Mouse (Mus musculus) ES-Bruce4 (cell line): Measurements from ENCODE around the gene Lmln. TPM values are rescaled to one million over a fixed set of nuclear protein-coding genes. Genes with fewer than 3 reads are reported as not detected.
"Not testable (repeated sequence)": the region's sequence is repeated elsewhere in the genome, so short reads cannot be mapped to it uniquely, and the experiment has no call there.

Experiments
- H3K27ac ChIP-seq: 2 replicates; pipeline ENCODE4 v1.5.1; 2012; ENCODE audit warnings: low read length, inconsistent platforms; ENCODE audit not compliant: insufficient read depth
- H3K27me3 ChIP-seq: 2 replicates; pipeline ENCODE4 v1.6.1; 2012; ENCODE audit warnings: mild to moderate bottlenecking, low read length, inconsistent platforms; ENCODE audit not compliant: control insufficient read depth, poor library complexity, insufficient read depth, severe bottlenecking
- H3K36me3 ChIP-seq: 2 replicates; pipeline ENCODE4 v1.6.1; 2012; ENCODE audit warnings: inconsistent platforms, mild to moderate bottlenecking, low read length, moderate library complexity; ENCODE audit not compliant: control insufficient read depth, poor library complexity, insufficient read depth, severe bottlenecking
- H3K4me1 ChIP-seq: one replicate; pipeline ENCODE4 v1.8.1; 2011; ENCODE audit warnings: low read length; ENCODE audit not compliant: control insufficient read depth, insufficient read depth
- H3K4me3 ChIP-seq: 2 replicates; pipeline ENCODE4 v1.5.1; 2011; ENCODE audit warnings: low read depth, mild to moderate bottlenecking, low read length
- H3K9ac ChIP-seq: 2 replicates; pipeline ENCODE4 v1.6.1; 2012; ENCODE audit warnings: low read depth, mild to moderate bottlenecking, inconsistent platforms; ENCODE audit not compliant: poor library complexity, severe bottlenecking
- H3K9me3 ChIP-seq: replicated peaks from 2 replicates; pipeline ENCODE4 v1.6.1; 2012; ENCODE audit warnings: mild to moderate bottlenecking, low read length, inconsistent platforms; ENCODE audit not compliant: control insufficient read depth, poor library complexity, insufficient read depth, severe bottlenecking
- CTCF ChIP-seq: IDR thresholded peaks from one replicate; pipeline ENCODE4 v1.8.1; 2011; ENCODE audit warnings: low read depth, low read length
- EP300 ChIP-seq: IDR thresholded peaks from 2 replicates; pipeline ENCODE4 v1.6.1; 2011; ENCODE audit warnings: low read depth, low read length; ENCODE audit not compliant: insufficient read depth
- POLR2A ChIP-seq: IDR thresholded peaks from one replicate; pipeline ENCODE4 v1.8.1; 2011; ENCODE audit warnings: low read length; ENCODE audit not compliant: insufficient read depth
- polyA plus RNA-seq: library from polyadenylated mRNA; stranded (reverse); fragments of >200 nt; gene quantifications from 2 replicates; pipeline ENCODE4 v1.2.4, GENCODE M21; 2011; ENCODE audit warnings: low read depth; ENCODE audit not compliant: missing spikeins, insufficient read depth, insufficient read length

Gene Lmln
- polyA plus RNA-seq, 1 experiment: 5.4 TPM

- Histone ChIP-seq H3K4me1 (no peaks in the 10 kb centered on the region), H3K4me3 (no peak overlapping the region), H3K36me3 (no peaks in the 10 kb centered on the region), H3K9me3 (no peaks in the 10 kb centered on the region), H3K27ac (no peak overlapping the region), H3K9ac (0 out of 2 replicates have a peak overlapping the region, but pooled peaks have one; percentile 8), H3K27me3 (no peaks in the 10 kb centered on the region)
- no peak for TF ChIP-seq EP300
These were observed 19.6 kb upstream of the Lmln start for GRCm38 (mm10) chr16:33042682-33043081.

GRCm38 (mm10) chr16:33043268-33043667 lies 19.1 kb upstream of the Lmln start:
- peak overlapping the region; percentile 33; the same call in 1 of the 2 replicates for H3K27ac ChIP-seq
- peak overlapping the region; percentile 61 for H3K4me3 ChIP-seq
- no peaks in the 10 kb centered on the region for H3K9me3 ChIP-seq
- TF ChIP-seq EP300 (no peak), CTCF (no peak), POLR2A (no peak)
- H3K27me3 ChIP-seq: no peaks in the 10 kb centered on the region
- H3K9ac ChIP-seq: peak overlapping the region; percentile 8; the same call in 1 of the 2 replicates
- H3K4me1 ChIP-seq: no peaks in the 10 kb centered on the region
- H3K36me3 ChIP-seq: no peaks in the 10 kb centered on the region

GRCm38 (mm10) chr16:33048004-33048403 lies 14.3 kb upstream of the Lmln start:
- TF ChIP-seq CTCF: no peak
- no peak for TF ChIP-seq POLR2A
- no peak overlapping the region for H3K4me3 ChIP-seq
- no peaks in the 10 kb centered on the region for H3K36me3 ChIP-seq
- H3K27me3 ChIP-seq: no peaks in the 10 kb centered on the region
- no peaks in the 10 kb centered on the region for H3K9me3 ChIP-seq
- no peak overlapping the region for H3K9ac ChIP-seq
- no peak overlapping the region for H3K27ac ChIP-seq
- H3K4me1 ChIP-seq: no peaks in the 10 kb centered on the region

GRCm38 (mm10) chr16:33048686-33049085 lies 13.6 kb upstream of the Lmln start:
- H3K27ac ChIP-seq: no peak overlapping the region
- no peaks in the 10 kb centered on the region for H3K27me3 ChIP-seq
- no peaks in the 10 kb centered on the region for H3K36me3 ChIP-seq
- no peaks in the 10 kb centered on the region for H3K4me1 ChIP-seq
- no peak overlapping the region for H3K4me3 ChIP-seq
- no peak for TF ChIP-seq CTCF
- no peak for TF ChIP-seq POLR2A
- no peaks in the 10 kb centered on the region for H3K9me3 ChIP-seq
- H3K9ac ChIP-seq: no peak overlapping the region

GRCm38 (mm10) chr16:33049809-33050208 lies 12.5 kb upstream of the Lmln start:
- H3K27ac ChIP-seq: no peak overlapping the region
- TF ChIP-seq EP300 (no peak), POLR2A (no peak), CTCF (no peak)
- no peaks in the 10 kb centered on the region for H3K4me1 ChIP-seq

GRCm38 (mm10) chr16:33053141-33053540 lies 9.2 kb upstream of the Lmln start:
- Histone ChIP-seq H3K9me3 (no peaks in the 10 kb centered on the region), H3K27ac (no peak overlapping the region), H3K4me1 (no peaks in the 10 kb centered on the region), H3K9ac (no peak overlapping the region), H3K4me3 (no peak overlapping the region), H3K27me3 (no peaks in the 10 kb centered on the region), H3K36me3 (peaks cover 11% of the 10 kb centered on the region)
- TF ChIP-seq EP300 (no peak), POLR2A (no peak), CTCF (no peak)

More at GRCm38 (mm10) chr16:33049809-33050208, 12.5 kb upstream of the Lmln start:
- Histone ChIP-seq H3K4me3 (0 out of 2 replicates have a peak overlapping the region, but pooled peaks have one; percentile 15), H3K27me3 (no peaks in the 10 kb centered on the region), H3K9ac (no peak overlapping the region), H3K9me3 (no peaks in the 10 kb centered on the region), H3K36me3 (no peaks in the 10 kb centered on the region)

GRCm38 (mm10) chr16:33054927-33055326 lies 7.4 kb upstream of the Lmln start:
- not testable (repeated sequence) for H3K27me3 ChIP-seq, H3K9me3 ChIP-seq, H3K4me3 ChIP-seq, H3K27ac ChIP-seq, H3K9ac ChIP-seq, H3K4me1 ChIP-seq
- H3K36me3 ChIP-seq: peaks cover 29% of the 10 kb centered on the region
